Mouse (Mus musculus) bone marrow, adult 2 months (tissue): Measurements from ENCODE around the gene Alyref2.

ENCODE experiments used
- CTCF ChIP-seq: fragments of 200-500 bp; IDR thresholded peaks from 2 replicates; pipeline ENCODE4 v1.5.1; 2011; ENCODE audit warnings: low read length, control low read depth; ENCODE audit not compliant: control insufficient read depth, insufficient read depth
- POLR2A ChIP-seq: fragments of 200-500 bp; IDR thresholded peaks from 2 replicates; pipeline ENCODE4 v1.6.1; 2011; ENCODE audit warnings: low read depth, mild to moderate bottlenecking, control low read depth, low read length, borderline replicate concordance; ENCODE audit not compliant: control insufficient read depth

DNA sequence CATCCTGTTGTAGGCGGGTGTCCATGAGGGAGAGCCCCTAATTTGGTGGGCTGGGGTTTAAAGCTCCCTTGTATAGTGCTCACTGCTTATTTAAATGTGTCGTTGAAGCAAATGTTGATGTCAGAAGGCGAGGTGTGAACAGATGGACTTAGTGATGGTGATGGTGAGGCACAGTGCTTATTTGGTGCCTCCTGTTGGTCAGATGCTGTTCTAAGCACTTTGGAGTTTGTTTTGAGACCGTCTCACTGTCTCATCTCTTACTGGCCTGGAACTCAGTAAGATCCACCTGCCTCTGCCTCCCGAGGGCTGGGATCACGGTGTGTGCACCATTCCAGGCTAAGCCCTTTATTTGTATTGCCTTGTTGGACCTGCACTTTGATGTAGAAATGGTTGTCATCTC lies 48.4 kb upstream of the Alyref2 start:
- TF ChIP-seq CTCF (no peak), POLR2A (no peak)
